Mouse (Mus musculus) stomach, embryonic 16.5 days (tissue): ENCODE measurements at regions not wholly inside any gene's neighbourhood (a gene's known extent, or its start where the extent isn't known, plus 50 kb on each side); places are given as distances from the start of the nearest gene placed in this dataset.

ENCODE experiments used
- ATAC-seq: fragments of 200-750 bp; cut with Nextera tagmentation; 2 replicates; pipeline ENCODE4 v1.8.0; 2017; ENCODE audit warnings: moderate number of reproducible peaks, moderate TSS enrichment; ENCODE audit not compliant: insufficient read depth, low FRiP score
- H3K27ac ChIP-seq: fragments of 300-500 bp; sonication (generic); 2 replicates; pipeline ENCODE4 v1.5.1; 2014; ENCODE audit warnings: low read length
- H3K27me3 ChIP-seq: fragments of 300-500 bp; sonication (generic); 2 replicates; pipeline ENCODE4 v1.6.1; 2014; ENCODE audit warnings: low read length, control low read depth, mixed read lengths; ENCODE audit not compliant: control insufficient read depth, insufficient read depth
- H3K36me3 ChIP-seq: fragments of 300-500 bp; sonication (generic); 2 replicates; pipeline ENCODE4 v1.6.1; 2014; ENCODE audit warnings: low read length; ENCODE audit not compliant: control insufficient read depth, insufficient read depth
- H3K4me1 ChIP-seq: fragments of 300-500 bp; sonication (generic); 2 replicates; pipeline ENCODE4 v1.6.1; 2014; ENCODE audit warnings: low read length, control low read depth, mixed read lengths; ENCODE audit not compliant: control insufficient read depth, insufficient read depth
- H3K4me2 ChIP-seq: fragments of 300-500 bp; sonication (generic); 2 replicates; pipeline ENCODE4 v1.6.1; 2014; ENCODE audit warnings: low read depth, low read length, mixed read lengths
- H3K4me3 ChIP-seq: fragments of 300-500 bp; sonication (generic); replicated peaks from 2 replicates; pipeline ENCODE4 v1.5.1; 2014; ENCODE audit warnings: mild to moderate bottlenecking, low read length
- H3K9ac ChIP-seq: fragments of 300-500 bp; sonication (generic); 2 replicates; pipeline ENCODE4 v1.6.1; 2014; ENCODE audit warnings: low read length
- H3K9me3 ChIP-seq: fragments of 300-500 bp; sonication (generic); replicated peaks from 2 replicates; pipeline ENCODE4 v1.6.1; 2016; ENCODE audit warnings: low read length, control low read depth; ENCODE audit not compliant: control insufficient read depth
- WGBS: fragments of 180-500 bp; shearing (Covaris S2); extraction: QIAGEN DNeasy Blood & Tissue Kit; methylation state at CpG from one replicate; pipeline ENCODE4 v1.1.7; 2014; 5-methylcytosine and 5-hydroxymethylcytosine counted together

DNA sequence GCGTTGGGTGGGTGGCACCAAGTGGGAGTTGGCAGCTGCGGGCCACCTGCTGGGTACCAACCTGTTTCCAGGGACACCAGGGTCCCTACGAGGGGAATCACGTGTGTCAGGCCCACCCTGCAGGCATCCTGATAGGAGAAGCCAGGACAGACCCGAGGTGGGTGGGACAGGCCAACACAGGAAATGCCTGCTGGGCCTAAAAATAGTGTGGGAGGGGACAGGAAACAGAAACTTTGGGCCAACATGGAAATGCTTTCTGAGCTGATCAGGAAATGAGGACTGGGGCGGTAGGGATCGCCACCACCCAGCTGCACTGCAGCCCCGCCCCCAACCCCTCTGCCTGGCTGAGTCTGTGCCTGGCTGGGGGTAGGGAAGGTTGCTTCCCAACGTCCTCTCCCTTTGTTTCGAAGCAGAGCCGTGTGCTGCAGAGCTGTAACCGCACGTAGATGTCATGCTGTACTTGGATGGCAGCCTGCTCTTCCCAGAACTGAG is 78.7 kb upstream of the Podxl start:
- WGBS: 23% methylated on average over 13 of the region's 13 CpGs

GRCm38 (mm10) chr6:31640745-31641144 is 77.0 kb upstream of the Podxl start:
- no peak for ATAC-seq
- Histone ChIP-seq H3K4me2 (no peak overlapping the region), H3K4me1 (peaks cover 15% of the 10 kb centered on the region; the same call in 1 of the 2 replicates), H3K9me3 (no peaks in the 10 kb centered on the region), H3K9ac (no peak overlapping the region), H3K27me3 (no peaks in the 10 kb centered on the region), H3K36me3 (no peaks in the 10 kb centered on the region), H3K4me3 (no peak overlapping the region), H3K27ac (no peak overlapping the region)
- 68% methylated on average over 2 of the region's 2 CpGs for WGBS

More for the DNA sequence above, 78.7 kb upstream of the Podxl start:
- H3K4me3 ChIP-seq: no peak overlapping the region
- no peaks in the 10 kb centered on the region for H3K9me3 ChIP-seq
- H3K4me1 ChIP-seq: peaks cover 10% of the 10 kb centered on the region; the same call in 1 of the 2 replicates
- peak; percentile 61; the same call in 1 of the 2 replicates for ATAC-seq
- no peaks in the 10 kb centered on the region for H3K36me3 ChIP-seq
- H3K9ac ChIP-seq: no peak overlapping the region
- no peak overlapping the region for H3K4me2 ChIP-seq
- peak overlapping the region; percentile 29; the same call in 1 of the 2 replicates for H3K27ac ChIP-seq
- no peaks in the 10 kb centered on the region for H3K27me3 ChIP-seq

DNA sequence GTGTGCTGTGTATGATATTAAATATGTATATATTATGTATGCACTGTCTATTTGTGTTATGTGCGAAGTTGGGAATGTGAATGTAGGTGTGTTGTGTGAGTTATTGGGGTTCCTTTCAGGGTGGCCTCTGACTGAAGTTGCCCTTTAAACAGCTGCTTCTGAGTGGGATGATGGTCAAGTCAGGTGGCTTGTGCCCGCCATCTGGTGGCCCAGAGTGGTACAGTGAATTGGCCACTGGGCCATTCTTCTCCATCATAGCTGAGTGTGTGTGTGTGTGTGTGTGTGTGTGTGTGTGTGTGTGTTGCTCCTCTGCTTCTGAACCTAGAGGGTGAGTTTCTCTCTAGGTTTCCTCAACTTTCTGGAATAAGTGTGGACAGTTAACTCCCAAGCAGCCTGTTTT is 75.7 kb upstream of the Podxl start:
- no peaks in the 10 kb centered on the region for H3K9me3 ChIP-seq
- no peaks in the 10 kb centered on the region for H3K36me3 ChIP-seq
- no peak overlapping the region for H3K27ac ChIP-seq
- WGBS: 20% methylated on average over 2 of the region's 2 CpGs
- no peak overlapping the region for H3K9ac ChIP-seq
- ATAC-seq: no peak; the same call in 1 of the 2 replicates
- no peak overlapping the region for H3K4me3 ChIP-seq
- H3K27me3 ChIP-seq: no peaks in the 10 kb centered on the region
- no peak overlapping the region for H3K4me2 ChIP-seq
- peaks cover 15% of the 10 kb centered on the region; the same call in 1 of the 2 replicates for H3K4me1 ChIP-seq

DNA sequence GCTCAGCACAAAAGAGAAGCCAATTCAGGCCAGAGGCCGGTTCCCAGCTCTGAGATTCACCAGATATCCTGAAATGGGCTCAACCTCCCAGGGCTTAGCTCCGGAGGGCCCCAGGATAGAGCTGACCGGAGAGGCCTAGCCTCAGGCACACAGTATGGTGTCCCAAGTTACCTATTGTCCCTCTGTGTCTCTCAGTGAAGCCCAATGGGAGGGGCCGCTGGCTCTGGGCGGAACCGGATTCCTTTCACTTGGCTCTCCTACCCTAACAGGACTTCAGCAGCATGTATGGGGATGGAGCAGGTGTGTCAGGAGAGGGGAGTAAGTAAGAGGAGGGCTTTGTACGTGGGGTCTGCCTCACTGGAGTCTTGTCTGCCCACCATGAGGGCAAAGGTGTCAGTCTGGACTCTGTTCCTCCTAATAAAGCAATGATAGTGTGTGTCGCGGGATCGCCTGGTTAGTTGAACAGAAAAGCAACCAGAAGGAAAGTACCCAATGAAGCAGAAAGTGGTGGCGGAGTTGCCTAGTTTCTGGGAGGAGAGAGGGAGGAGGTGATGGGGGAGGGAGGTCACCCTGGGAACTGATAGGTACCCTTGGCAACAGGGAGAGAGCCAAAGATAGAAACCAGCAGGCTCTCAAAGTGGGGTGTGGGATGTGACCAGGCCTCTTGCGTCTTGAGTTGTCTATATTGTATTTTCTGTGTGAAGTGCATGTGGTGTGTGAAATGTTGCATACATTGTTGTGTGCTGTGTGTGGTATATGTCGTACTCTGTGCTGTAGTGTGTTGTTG is 74.8 kb upstream of the Podxl start:
- Histone ChIP-seq H3K4me1 (peaks cover 15% of the 10 kb centered on the region; the same call in 1 of the 2 replicates), H3K27me3 (no peaks in the 10 kb centered on the region), H3K27ac (no peak overlapping the region), H3K4me2 (no peak overlapping the region), H3K9ac (no peak overlapping the region), H3K4me3 (no peak overlapping the region), H3K36me3 (no peaks in the 10 kb centered on the region), H3K9me3 (no peaks in the 10 kb centered on the region)
- no peak for ATAC-seq
- WGBS: 61% methylated on average over 13 of the region's 13 CpGs

DNA sequence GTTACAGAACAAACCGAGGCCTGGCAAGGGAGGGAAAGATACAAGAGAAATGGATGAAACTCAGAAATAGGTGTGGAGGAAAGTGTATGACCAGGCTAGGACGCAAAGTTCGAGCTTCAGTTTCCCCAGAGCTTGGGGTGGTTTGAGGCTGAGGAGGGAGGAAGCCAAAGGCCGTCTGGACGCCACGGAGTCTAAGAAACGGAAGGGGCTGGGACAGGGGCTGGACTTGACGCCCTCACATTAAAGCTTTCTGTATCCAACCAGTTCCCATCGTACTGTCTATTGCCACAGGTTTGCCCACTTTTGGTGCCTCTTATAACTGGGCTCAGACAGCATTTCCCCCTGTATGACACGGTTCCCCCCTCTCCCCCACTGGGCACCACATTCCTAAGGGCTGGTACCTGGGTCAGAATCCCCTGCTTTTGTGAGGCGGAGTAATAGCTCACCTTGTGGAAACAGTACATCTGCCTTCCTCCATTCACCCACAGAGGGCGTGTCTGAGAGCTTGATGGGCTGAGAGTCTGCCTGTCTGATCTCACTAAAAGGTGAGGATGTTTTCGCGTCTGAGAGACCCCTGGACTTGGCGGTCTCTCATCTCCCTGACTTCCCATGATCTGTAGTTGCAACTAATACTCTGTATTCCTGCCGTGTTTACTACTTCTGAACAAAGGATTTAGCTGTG is 73.7 kb upstream of the Podxl start:
- H3K27me3 ChIP-seq: no peaks in the 10 kb centered on the region
- no peaks in the 10 kb centered on the region for H3K9me3 ChIP-seq
- H3K4me3 ChIP-seq: no peak overlapping the region
- WGBS: 22% methylated on average over 16 of the region's 16 CpGs
- ATAC-seq: no peak
- H3K9ac ChIP-seq: peak overlapping the region; percentile 18; the same call in 1 of the 2 replicates
- no peak overlapping the region for H3K4me2 ChIP-seq
- peaks cover 11% of the 10 kb centered on the region; the same call in 1 of the 2 replicates for H3K4me1 ChIP-seq
- H3K36me3 ChIP-seq: no peaks in the 10 kb centered on the region
- H3K27ac ChIP-seq: no peak overlapping the region

- H3K27me3 ChIP-seq: no peaks in the 10 kb centered on the region
- no peaks in the 10 kb centered on the region for H3K36me3 ChIP-seq
- no peak for ATAC-seq
- no peaks in the 10 kb centered on the region for H3K9me3 ChIP-seq
- no peak overlapping the region for H3K4me3 ChIP-seq
- H3K4me1 ChIP-seq: peaks cover 9% of the 10 kb centered on the region; the same call in 1 of the 2 replicates
- H3K27ac ChIP-seq: no peak overlapping the region
- 21% methylated on average over 9 of the region's 9 CpGs for WGBS
- H3K4me2 ChIP-seq: no peak overlapping the region
- peak overlapping the region; percentile 18; the same call in 1 of the 2 replicates for H3K9ac ChIP-seq
Measured at GRCm38 (mm10) chr6:31636954-31637353, 73.2 kb upstream of the Podxl start.

- Histone ChIP-seq H3K36me3 (no peaks in the 10 kb centered on the region), H3K4me3 (no peak overlapping the region), H3K9me3 (no peaks in the 10 kb centered on the region), H3K9ac (no peak overlapping the region), H3K4me1 (0 out of 2 replicates have a peak, but pooled peaks cover 5% of the 10 kb centered on the region), H3K4me2 (no peak overlapping the region), H3K27me3 (no peaks in the 10 kb centered on the region), H3K27ac (no peak overlapping the region)
- ATAC-seq: no peak
- 63% methylated on average over 10 of the region's 10 CpGs for WGBS
Measured at GRCm38 (mm10) chr6:31632485-31632884, 68.7 kb upstream of the Podxl start.

GRCm38 (mm10) chr6:31630009-31630408 is 66.2 kb upstream of the Podxl start:
- Histone ChIP-seq H3K9me3 (no peaks in the 10 kb centered on the region), H3K27me3 (no peaks in the 10 kb centered on the region), H3K27ac (no peak overlapping the region), H3K4me3 (no peak overlapping the region), H3K4me1 (no peaks in the 10 kb centered on the region), H3K4me2 (no peak overlapping the region), H3K36me3 (no peaks in the 10 kb centered on the region), H3K9ac (no peak overlapping the region)
- WGBS: 42% methylated on average over 4 of the region's 4 CpGs
- no peak for ATAC-seq

DNA sequence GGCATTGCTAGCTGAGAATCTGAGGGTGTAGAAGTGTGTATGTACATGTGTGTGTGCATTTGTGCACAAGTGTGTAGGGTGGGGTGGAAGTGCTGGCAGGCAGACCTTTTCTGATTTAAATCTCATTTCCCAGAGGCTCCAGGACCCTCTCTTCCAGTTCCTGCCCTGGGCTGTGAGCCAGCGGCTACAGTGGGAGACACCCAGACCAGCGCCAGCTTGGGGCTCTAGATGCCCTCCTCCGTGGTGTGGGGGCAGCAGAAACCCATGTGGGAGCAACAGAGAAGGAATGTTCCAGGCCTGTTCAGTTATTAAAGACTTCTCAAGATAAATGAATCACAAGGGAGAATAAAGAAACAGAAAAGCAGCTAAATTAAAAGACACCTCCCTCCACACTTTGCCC is 64.1 kb upstream of the Podxl start:
- Histone ChIP-seq H3K4me3 (no peak overlapping the region), H3K9ac (no peak overlapping the region), H3K4me2 (no peak overlapping the region), H3K9me3 (no peaks in the 10 kb centered on the region), H3K27me3 (no peaks in the 10 kb centered on the region), H3K4me1 (no peaks in the 10 kb centered on the region), H3K36me3 (no peaks in the 10 kb centered on the region), H3K27ac (no peak overlapping the region)
- no peak for ATAC-seq
- 77% methylated on average over 3 of the region's 3 CpGs for WGBS
